Mouse (Mus musculus) kidney, postnatal 4 days (tissue): ENCODE measurements around the gene Med29.
A peak's percentile ranks its signal among the peaks of the same experiment; 100 is the strongest.

ENCODE experiments used
- DNase-seq, 2 experiments: peaks; one replicate each; pipeline ENCODE4 v3.0.0; 2021; ENCODE audit warnings: mixed read lengths in 2 of 2

Med29 gene

DNA sequence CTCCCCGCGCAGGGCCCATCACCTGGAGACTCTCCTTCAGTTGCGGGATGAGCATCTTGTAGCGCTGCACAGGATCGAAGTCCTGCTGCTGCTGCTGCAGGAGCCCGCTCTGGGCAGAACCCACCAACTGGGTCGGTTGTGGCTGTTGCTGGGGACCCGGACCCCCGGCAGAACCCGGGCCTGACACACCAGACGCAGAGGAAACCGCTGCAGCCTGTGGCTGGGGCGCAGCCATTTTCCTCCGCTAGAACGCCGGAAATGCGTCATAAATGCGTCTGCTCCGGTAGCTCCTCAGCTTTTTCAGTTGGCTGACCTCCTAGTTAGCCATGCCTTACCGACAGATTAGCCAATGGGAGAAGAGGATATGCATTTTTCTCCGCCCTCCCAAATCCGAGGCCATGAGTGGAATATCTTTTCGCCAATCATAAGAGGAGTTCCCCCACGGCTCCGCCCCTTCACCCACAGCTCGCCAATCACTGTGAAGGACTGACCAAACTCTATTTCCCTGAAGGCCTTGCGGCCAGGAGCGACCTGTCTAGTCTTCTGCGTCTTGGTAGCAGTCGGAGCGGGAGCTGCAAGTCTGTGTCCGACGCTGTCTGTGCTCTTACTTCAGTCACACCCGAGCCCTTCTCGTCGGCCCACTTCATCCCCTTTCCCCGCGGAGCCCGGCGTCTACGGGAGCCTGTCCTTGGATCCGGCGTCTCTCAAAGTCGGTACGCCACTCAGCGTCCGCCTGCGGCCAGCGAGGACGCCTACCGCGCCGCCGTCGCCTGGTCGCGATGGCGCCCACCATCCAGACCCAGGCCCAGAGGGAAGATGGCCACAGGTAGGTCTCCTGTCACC is at the start of gene Med29, which contains the start of gene Paf1:
TSS of gene Med29 (minus strand) at position 280 of the 843 bp plus-strand sequence.
TSS of gene Paf1 (plus strand) at position 523 of the 843 bp plus-strand sequence.
- DNase-seq, result peak; percentile 94 to 97

DNA sequence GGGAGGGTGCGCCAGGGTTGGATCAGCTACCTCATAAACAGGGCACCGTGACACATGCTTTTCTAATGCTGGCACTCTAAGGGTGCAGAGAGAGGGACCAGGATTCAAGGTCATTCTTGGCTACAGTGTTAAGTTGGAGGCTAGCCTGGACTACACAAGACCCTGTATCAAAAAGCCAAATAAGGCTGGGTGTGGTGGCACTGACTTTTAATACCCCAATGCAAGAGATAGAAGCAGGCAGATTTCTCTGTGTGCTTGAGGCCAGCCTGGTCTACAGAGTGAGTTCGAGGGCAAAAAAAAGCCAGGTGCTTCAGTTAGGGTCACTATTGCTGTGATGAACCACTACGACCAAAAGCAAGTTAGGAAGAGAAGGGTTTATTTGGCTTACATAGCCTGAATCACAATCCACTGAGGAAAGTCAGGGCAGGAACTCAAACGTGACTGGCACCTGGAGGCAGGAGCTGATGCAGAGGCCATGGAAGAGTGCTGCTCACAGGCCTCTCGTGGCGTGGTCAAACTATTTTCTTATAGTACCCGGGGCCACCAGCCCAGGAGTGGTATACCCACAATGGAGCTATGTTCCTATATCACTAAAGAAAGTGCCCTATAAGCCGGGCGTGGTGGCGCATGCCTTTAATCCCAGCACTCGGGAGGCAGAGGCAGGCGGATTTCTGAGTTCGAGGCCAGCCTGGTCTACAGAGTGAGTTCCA is 49.4 kb upstream of the Med29 start:
- no peak for DNase-seq

GRCm38 (mm10) chr7:28440739-28441138 is 48.2 kb upstream of the Med29 start:
- peak in 1 of 2 experiments; percentile 27 for DNase-seq

GRCm38 (mm10) chr7:28438771-28439170 is 46.3 kb upstream of the Med29 start:
- DNase-seq, result no peak

DNA sequence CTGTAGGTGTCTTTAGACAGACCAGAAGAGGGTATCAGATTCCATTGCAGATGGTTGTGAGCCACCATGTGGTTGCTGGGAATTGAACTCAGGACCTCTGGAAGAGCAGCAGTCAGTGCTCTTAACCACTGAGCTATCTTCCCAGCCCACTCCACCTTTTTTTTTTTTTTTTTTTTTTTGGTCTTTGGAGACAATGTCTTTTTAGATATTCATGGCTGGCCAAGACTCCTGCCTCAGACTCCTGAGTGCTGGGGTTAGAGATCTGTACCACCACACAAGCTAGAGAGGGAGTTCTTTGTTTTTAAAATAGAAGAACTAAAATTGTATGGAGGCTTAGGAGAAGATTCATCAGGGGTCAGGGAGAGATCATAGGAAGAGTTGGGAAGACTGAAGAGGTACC is 45.5 kb upstream of the Med29 start:
- no peak for DNase-seq

DNA sequence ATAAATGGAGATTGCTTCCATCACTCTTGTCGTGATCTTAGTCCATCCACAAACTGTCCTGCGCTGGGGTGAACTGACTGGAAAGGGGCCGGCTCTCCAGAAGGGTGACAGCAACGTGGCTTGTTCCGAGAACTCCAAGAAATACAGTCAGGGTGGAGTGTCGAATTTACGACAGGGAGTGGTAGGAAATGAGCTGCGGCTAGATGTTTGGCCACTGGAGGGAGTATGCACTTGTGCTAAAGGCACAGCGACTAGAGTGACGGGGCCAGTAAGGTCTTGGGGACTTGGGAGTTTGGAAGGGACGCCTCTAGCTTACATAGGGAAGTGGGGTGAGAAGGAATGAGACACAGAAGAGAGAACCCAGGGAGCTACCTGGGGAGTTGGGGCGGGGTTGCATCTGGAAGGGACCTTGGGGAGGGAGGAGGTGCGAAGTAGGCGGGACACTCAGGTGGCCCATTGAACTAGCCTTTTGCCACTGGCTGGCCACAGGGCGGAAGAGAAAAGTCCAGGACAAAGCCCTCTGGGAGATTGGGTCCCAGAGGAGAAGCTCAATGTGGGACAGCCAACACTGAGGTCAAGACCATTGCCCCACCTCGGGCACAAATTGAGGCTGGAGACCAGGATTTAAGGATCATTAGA is 44.5 kb upstream of the Med29 start, which contains the start of gene Gmfg:
TSS of gene Gmfg (plus strand) at position 516 of the 639 bp plus-strand sequence.
- peak; percentile 88 to 92 for DNase-seq

DNA sequence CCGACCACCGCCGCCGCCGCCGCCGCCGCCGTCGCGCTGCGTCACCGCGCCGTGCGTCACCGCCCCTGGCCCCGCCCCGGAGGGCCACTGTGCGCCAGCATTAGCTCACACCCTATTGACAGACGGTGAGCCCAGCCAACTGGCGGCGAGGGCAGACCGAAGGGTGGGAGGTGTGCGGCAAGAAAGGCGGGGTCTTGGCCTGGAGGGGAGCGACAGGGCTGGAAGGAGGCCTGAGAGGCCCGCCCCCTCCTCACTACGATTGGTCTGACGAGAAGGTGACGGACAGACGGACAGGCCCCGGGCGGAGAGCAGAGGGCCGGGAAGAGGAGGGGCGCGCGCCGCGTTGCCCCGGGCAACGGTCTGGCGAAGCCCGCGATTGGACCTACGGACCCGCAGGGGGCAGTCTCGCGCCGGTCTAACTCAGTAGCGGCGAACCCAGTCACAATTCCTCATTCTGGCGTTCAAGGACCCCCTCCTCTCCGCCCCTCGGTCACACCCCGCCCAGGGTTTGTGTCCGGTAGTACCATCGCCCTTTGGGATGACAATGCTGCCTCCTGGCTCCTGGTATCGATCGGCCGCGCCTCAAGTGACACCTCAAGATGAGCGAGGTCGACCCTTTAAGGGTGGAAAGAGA is 43.9 kb upstream of the Med29 start:
- DNase-seq, result peak; percentile 100

GRCm38 (mm10) chr7:28435660-28436259 is 43.3 kb upstream of the Med29 start:
- DNase-seq, result peak; percentile 30 to 33

DNA sequence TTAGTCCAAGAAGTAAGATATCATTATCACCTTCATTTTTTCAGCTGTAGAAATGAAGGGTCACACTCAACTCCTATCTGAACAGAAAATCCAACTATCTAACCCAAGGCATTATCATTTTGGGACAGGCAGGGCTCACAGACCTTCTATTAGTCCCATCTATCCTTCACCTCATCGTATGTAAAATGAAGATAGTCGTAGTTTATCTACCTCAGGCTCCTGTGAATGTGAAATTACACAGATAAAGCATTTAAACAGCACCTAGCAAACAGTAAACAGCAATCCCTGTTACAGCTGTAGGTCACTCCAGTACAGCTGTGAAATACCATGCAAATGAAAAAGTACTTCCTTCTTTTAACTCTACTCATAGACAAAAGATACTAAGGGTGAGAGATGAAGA is 39.7 kb upstream of the Med29 start:
- DNase-seq, result no peak

DNA sequence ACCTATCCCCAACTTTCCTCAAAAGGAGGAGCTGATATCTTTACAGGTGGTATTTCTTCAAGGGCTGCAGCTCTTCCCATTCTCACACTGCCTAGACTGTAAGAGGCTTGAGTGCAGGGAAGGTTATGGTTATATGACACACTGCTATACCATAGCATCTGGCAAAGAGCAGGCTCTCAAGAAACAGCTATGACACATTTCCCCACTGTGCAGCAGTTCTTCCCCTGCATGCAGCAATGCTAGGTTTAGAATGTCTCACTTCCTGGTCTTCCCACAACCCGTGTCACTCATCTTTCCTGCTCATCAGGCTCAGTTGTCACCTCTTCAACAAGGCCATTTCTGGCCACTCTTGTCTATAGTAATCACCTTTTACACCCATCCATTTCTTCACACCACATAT is 38.0 kb upstream of the Med29 start:
- no peak for DNase-seq

- DNase-seq, result no peak
These were observed 35.2 kb upstream of the Med29 start for GRCm38 (mm10) chr7:28427738-28428137.

DNA sequence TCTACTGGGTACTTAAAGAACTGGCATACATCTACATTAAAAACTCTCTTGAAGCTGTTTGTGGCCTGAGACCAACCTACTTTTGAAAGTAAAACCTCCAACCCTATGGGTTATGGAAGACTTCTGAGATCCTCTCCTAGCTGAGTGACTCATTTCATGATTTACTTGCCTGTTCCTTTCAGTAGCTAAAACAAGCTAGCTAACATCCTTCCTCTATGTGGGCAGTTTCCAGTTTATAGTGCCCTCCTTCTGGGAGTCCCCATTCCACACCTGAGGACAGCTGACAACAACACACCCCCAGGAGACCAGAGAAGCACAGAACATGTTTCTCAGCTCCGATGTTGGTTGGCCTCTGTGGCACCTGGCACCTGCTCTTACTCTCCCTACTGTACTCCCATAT is 30.5 kb upstream of the Med29 start:
- DNase-seq, result no peak

- DNase-seq, result no peak
These were observed 26.9 kb upstream of the Med29 start for GRCm38 (mm10) chr7:28419416-28419815.

DNA sequence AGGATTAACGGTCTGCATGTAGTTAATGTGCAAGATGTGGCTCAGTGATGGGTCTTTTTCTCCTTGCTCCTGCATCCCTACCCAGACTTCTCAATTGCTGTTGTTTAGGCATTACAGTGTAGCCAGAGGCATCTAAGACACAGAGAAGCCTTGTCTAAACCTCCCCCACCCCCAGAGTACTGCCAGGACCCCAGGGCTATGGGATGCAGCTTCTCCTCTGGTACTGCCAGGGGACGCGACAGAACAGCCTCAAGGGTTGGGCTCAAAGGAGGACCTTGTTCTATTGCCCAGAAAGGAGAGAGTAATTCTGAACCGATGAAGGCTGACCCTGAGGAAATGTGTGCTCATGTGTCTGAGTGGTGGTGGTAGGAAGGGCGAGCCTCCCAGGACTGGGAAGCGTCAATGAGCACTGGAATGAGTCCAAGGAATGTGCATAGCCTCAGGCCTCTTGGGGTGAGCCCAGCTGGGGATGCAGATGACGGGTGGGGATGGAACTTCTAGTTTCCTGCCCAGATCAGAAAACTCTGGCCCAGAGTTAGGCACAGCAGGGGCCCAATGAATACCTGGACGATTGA is 25.7 kb upstream of the Med29 start:
- peak; percentile 50 to 66 for DNase-seq

DNA sequence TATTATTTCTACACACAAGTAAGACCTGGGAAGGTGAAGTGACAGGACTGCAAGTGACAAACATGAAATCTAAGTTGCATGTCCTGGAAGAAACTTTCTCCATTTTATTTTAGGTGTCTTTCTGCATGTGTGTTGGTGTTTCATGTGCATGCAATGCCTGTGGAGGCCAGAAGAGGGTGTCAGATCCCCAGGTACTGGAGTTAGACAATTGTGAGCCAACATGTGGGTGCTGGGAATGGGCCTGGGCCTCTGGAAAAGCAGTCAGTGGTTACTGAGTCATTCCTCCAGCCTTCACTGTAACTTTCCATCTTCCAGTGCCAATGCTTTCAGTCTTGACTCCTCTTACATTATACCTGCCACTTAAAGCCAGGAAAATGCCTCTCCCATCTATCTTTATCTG is 24.9 kb upstream of the Med29 start:
- DNase-seq, result no peak

DNA sequence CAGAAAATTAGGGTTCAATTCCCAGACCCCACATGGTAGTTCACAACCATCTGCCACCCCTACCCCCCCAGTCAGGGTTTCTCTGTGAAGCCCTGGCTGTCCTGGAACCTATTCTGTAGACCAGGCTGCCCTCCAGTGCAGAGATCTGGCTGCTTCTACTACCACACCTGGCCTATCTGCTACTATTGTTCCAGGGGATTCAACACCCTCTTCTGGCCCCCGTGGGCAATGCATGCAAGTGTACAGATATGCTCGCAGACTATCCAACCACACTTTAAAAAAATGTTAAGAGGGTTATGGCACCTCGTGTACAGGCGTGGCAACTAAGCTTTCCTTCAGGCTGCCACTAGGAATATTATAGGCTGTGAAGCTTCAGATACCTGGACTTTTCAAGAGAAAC is 20.3 kb upstream of the Med29 start:
- DNase-seq, result no peak

DNA sequence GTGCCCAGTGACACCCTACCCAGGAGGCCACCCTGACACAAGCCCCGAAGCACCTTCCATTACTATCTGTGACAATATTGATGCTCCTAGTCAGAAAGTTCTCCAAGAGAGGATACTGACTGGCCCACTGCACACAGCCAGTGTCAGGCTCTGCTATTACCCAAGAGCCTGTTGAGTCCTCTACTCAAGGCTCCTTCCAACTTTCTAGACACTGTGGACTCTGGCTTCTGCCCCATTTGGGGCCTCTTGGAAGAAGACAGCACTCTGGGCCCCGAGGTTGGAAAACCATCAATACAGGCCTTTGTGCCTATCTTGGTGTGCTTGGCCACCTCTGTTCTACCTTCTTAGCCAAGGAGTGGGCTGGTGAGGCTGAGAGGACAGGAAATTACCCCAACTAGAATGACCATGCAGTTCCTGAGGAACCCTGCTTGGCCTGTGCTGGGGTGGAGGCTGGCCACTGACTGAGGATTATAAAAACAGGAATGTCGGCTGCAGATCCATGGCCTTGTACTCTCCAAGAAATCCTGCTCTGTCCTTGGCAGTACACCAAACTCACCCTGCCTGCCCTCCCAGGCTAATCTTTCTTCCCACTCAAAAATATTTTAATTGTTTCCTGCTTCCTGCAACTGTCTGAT is 18.4 kb upstream of the Med29 start:
- DNase-seq, result peak; percentile 60 to 74

DNA sequence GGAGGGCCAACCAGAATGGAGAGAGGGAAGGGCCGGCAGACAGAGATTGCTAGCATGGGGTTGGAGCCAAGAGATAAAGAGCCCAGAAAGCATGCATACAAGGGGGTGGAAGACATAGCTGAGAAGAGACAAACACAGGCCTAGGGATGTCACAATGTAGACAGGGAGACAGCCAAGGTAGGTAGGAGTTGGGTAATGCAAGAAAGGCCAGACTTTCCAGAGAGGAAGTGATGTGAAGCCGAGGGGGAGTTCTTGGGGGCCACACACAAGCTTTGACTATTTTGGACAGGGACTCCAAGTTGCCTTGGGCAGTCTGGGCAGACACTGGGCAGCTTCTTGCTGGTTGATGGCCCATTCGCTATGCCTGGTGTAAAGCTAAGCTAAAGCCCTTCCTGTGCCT is 9.4 kb upstream of the Med29 start:
- no peak for DNase-seq

DNA sequence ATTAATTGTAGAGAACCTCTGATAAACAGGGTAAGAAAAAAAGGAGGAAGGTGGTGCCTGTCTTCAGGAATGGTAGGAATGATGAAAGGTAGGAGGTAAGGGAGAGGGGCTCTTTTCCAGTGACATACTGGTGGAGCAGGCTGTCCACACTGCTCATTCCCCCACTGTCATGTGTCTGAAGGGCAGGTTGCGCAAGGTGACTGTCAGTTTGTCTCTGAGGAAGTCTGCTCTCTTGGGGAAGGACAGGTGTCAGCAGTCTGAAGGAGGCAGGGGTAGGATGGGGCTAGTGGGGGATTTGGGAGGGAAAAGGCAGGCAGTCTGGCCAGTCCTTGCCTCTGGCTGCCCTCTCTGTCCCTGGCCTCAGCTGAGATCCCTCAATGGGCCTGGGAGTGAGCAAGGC is 8.5 kb upstream of the Med29 start:
- DNase-seq, result no peak

DNA sequence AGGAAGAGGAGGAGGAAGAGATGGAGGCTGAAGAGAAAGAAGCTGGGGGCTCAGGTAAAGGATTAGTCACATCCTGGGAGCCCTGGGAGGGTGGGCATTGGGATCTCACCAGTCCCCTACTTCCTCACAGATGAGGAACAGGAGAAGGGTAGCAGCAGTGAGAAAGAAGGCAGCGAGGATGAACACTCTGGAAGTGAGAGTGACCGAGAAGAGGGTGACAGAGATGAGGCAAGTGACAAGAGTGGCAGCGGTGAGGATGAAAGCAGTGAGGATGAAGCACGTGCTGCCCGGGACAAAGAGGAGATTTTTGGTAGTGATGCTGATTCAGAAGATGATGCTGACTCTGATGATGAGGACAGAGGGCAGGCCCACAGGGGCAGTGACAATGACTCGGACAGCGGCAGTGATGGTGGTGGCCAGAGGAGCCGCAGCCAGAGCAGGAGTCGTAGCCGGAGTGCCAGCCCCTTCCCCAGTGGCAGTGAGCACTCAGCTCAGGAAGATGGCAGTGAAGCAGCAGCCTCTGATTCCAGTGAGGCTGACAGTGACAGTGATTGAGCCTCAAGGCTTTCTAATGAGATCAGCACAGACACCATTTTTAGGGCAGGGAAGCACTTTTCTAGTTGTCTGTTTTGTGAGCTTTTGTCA is 6.3 kb upstream of the Med29 start:
- no peak for DNase-seq

- peak; percentile 49 to 60 for DNase-seq
These were observed 5.5 kb upstream of the Med29 start for GRCm38 (mm10) chr7:28398000-28398399.
